Mouse (Mus musculus) kidney, postnatal 0 days (tissue): Measurements from ENCODE around the gene Med17. TPM values are rescaled to one million over a fixed set of nuclear protein-coding genes. Genes with fewer than 3 reads are reported as not detected.

Experiments used
- ATAC-seq: fragments of 200-750 bp; cut with Nextera tagmentation; replicated peaks from 2 replicates; pipeline ENCODE4 v1.8.0; 2017; ENCODE audit warnings: low read depth, moderate number of reproducible peaks, moderate TSS enrichment, moderate library complexity; ENCODE audit not compliant: low FRiP score
- DNase-seq: peaks from one replicate; pipeline ENCODE4 v3.0.0-alpha.2; 2016; ENCODE audit warnings: low spot score
- H3K27ac ChIP-seq: fragments of 300-500 bp; sonication (generic); 2 replicates; pipeline ENCODE4 v1.5.1; 2014; ENCODE audit warnings: mild to moderate bottlenecking
- H3K27me3 ChIP-seq: fragments of 300-500 bp; sonication (generic); 2 replicates; pipeline ENCODE4 v1.6.1; 2014; ENCODE audit warnings: low read length, mixed read lengths; ENCODE audit not compliant: insufficient read depth
- H3K36me3 ChIP-seq: fragments of 300-500 bp; sonication (generic); 2 replicates; pipeline ENCODE4 v1.6.1; 2014; ENCODE audit warnings: low read length, mixed read lengths; ENCODE audit not compliant: insufficient read depth
- H3K4me1 ChIP-seq: fragments of 300-500 bp; sonication (generic); replicated peaks from 2 replicates; pipeline ENCODE4 v1.6.1; 2014; ENCODE audit warnings: antibody characterized with exemption, low read length, mixed read lengths; ENCODE audit not compliant: insufficient read depth
- H3K4me2 ChIP-seq: fragments of 300-500 bp; sonication (generic); 2 replicates; pipeline ENCODE4 v1.6.1; 2014; ENCODE audit warnings: mild to moderate bottlenecking, low read length, moderate library complexity, mixed read lengths
- H3K4me3 ChIP-seq: fragments of 300-500 bp; sonication (generic); replicated peaks from 2 replicates; pipeline ENCODE4 v1.5.1; 2014; ENCODE audit warnings: low read depth, low read length
- H3K9ac ChIP-seq: fragments of 300-500 bp; sonication (generic); 2 replicates; pipeline ENCODE4 v1.6.1; 2014; ENCODE audit warnings: low read depth, low read length
- H3K9me3 ChIP-seq: fragments of 300-500 bp; sonication (generic); replicated peaks from 2 replicates; pipeline ENCODE4 v1.6.1; 2016; ENCODE audit warnings: low read length, inconsistent platforms, mixed read lengths
- CTCF ChIP-seq: IDR thresholded peaks from 2 replicates; pipeline ENCODE4 v1.5.1; 2016; ENCODE audit warnings: antibody characterized with exemption, low read depth, mild to moderate bottlenecking, moderate library complexity
- WGBS: fragments of 180-500 bp; shearing (Covaris S2); extraction: QIAGEN DNeasy Blood & Tissue Kit; methylation state at CpG from one replicate; pipeline ENCODE4 v1.1.7; 2014; 5-methylcytosine and 5-hydroxymethylcytosine counted together
- polyA plus RNA-seq: library from polyadenylated mRNA; unstranded; fragments of >200 nt; fragmentation: Nextera tagmentation; extraction: Ambion mirVana; gene quantifications from 2 replicates; pipeline ENCODE4 v1.2.1, GENCODE M21; 2015

The Med17 gene
- polyA plus RNA-seq, 1 experiment from 2014 or later: 36.2 TPM

DNA sequence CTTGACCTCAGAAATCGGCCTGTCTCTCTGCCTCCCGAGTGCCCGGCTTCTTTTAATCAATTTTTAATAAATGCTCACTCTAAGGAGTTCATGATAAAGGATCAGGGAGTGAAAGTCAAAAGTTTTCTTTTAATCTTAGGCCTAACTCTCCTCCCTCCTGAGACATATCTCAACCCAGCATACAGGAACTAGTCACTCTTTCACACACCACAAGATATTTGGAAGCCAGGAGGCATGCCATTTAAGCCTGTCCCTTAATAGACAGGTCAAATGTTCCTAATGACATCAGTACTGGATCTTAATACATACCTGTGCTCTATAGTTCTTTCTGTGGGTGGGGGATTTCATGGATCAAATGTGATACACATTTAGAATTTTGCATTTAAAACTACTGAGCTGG, 1.4 kb downstream of the Med17 start:
- no peaks in the 10 kb centered on the region for H3K27me3 ChIP-seq
- no peaks in the 10 kb centered on the region; the same call in 1 of the 2 replicates for H3K4me1 ChIP-seq
- no peak overlapping the region for H3K9ac ChIP-seq
- ATAC-seq: no peak
- WGBS: 91% methylated on average over 3 of the region's 3 CpGs
- no peak overlapping the region for H3K4me2 ChIP-seq
- no peaks in the 10 kb centered on the region for H3K9me3 ChIP-seq
- H3K27ac ChIP-seq: no peak overlapping the region
- H3K36me3 ChIP-seq: peaks cover 24% of the 10 kb centered on the region
- no peak for TF ChIP-seq CTCF
- DNase-seq: no peak
- no peak overlapping the region for H3K4me3 ChIP-seq

DNA sequence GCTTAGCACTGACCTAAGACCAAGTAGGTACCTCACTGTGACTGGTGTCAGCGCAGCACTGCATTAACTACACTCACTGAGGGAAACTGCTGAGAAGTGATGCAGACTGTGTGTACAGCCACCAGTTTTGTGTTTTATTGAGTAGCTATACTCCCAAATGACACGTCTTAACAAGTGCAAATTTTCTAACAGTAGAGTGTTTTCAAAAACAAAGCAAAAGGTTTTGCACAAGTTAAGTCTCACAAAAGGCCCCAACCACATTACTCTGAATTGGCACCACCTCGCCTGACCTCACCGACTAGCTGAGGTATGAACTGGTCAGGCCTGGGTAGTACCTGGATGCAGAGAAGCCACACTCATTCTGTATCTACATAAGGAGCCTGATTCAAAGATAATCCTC, 2.9 kb downstream of the Med17 start:
- no peak for TF ChIP-seq CTCF

DNA sequence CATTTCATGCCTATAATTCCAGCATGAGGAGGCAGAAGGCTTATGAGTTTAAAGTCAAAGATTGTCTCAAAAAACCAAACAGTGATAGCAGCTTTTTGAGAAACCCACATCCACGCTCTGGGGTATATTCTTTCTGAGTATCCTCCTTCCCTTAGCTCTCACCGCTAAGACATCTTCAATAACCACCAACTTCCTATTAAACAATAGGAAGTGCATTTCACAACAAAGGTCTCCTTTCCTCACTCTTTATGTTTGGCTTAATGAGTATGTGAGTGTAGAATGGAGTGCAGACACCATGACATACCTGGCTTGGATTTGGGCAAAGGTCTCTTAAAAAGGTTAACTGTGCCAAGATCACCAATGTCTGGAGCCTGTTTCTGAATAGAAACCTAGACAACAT, 5.8 kb downstream of the Med17 start:
- H3K27ac ChIP-seq: no peak overlapping the region
- H3K9ac ChIP-seq: no peak overlapping the region
- 92% methylated on average over 2 of the region's 2 CpGs for WGBS
- no peak for TF ChIP-seq CTCF
- DNase-seq (no peak), ATAC-seq (no peak)
- H3K27me3 ChIP-seq: no peaks in the 10 kb centered on the region
- no peaks in the 10 kb centered on the region for H3K9me3 ChIP-seq
- peaks cover 59% of the 10 kb centered on the region for H3K36me3 ChIP-seq
- no peak overlapping the region for H3K4me3 ChIP-seq
- no peaks in the 10 kb centered on the region for H3K4me1 ChIP-seq
- no peak overlapping the region for H3K4me2 ChIP-seq

More for the DNA sequence above, 2.9 kb downstream of the Med17 start:
- no peak overlapping the region for H3K27ac ChIP-seq
- DNase-seq: no peak
- no peak for ATAC-seq
- H3K4me1 ChIP-seq: no peaks in the 10 kb centered on the region; the same call in 1 of the 2 replicates
- H3K36me3 ChIP-seq: peaks cover 37% of the 10 kb centered on the region
- no peak overlapping the region for H3K4me3 ChIP-seq
- H3K9me3 ChIP-seq: no peaks in the 10 kb centered on the region
- no peak overlapping the region for H3K4me2 ChIP-seq
- no peaks in the 10 kb centered on the region for H3K27me3 ChIP-seq
- H3K9ac ChIP-seq: no peak overlapping the region
- 95% methylated on average over 4 of the region's 4 CpGs for WGBS

DNA sequence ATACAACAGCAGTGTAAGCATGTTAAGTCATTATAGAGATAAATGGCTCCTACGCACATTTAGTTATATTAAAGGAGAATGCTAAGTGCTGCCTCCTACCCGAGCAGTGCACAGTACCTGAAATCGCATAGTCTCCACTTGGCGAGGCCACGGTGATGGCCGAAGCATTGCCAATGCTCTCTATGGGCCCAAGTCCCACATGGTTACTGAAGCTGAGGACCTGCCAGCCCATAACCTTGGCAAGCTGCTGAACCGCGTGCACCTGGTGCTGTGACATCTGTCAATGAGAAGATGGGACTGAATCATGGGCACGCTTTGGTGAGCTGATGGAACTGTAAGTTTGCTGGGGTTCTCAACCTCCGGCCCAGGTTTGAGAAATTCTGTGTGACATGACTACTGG, 16.2 kb downstream of the Med17 start:
- DNase-seq (no peak), ATAC-seq (no peak)
- Histone ChIP-seq H3K9ac (no peak overlapping the region), H3K4me2 (no peak overlapping the region), H3K9me3 (no peaks in the 10 kb centered on the region), H3K4me3 (no peak overlapping the region), H3K27me3 (no peaks in the 10 kb centered on the region), H3K4me1 (no peaks in the 10 kb centered on the region), H3K27ac (no peak overlapping the region), H3K36me3 (peaks cover 60% of the 10 kb centered on the region)
- TF ChIP-seq CTCF: no peak
- WGBS: 96% methylated on average over 10 of the region's 10 CpGs

DNA sequence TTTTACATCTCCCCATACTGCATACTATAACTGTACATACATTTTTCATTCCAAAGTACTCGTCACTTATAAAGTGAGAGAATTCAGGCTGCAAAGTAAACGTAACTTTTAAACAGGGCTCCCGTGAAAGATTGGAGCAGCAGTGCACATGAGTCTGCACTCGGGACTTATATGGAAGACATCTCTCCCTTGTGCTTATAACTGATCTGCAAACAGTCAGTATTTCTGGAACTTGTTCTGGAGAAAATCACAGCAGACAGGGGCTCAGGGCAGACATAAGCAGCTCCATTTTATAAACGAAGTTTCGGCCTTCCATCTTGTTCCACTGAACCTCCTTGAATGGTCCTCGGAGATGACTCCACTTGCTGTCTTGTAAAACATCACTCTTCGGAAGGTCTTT, 17.8 kb downstream of the Med17 start:
- WGBS: 92% methylated on average over 8 of the region's 8 CpGs
- H3K27me3 ChIP-seq: no peaks in the 10 kb centered on the region
- no peak overlapping the region for H3K4me3 ChIP-seq
- H3K4me1 ChIP-seq: no peaks in the 10 kb centered on the region
- H3K27ac ChIP-seq: no peak overlapping the region
- H3K36me3 ChIP-seq: peaks cover 51% of the 10 kb centered on the region
- ATAC-seq (no peak), DNase-seq (no peak)
- H3K4me2 ChIP-seq: no peak overlapping the region
- TF ChIP-seq CTCF: no peak
- no peak overlapping the region for H3K9ac ChIP-seq
- H3K9me3 ChIP-seq: no peaks in the 10 kb centered on the region

DNA sequence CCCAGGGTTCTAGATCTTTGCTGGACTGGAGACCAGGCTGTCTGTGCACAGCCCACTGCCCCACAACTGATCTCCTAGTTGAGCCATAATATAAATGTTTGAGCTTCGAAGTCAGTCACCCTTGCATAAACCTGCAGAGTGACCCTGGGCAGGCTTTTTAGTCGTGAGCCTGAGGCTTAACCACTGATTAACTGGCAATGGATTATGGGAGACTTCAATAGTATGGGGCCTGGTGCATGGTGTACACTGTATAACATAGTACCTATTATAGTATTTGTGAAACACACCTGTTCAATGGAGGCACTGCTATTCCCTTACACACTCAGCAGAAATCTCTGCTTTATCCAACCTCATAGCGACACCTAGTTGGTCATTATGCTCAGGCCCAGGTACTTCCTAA, 23.5 kb downstream of the Med17 start:
- TF ChIP-seq CTCF: no peak
- 64% methylated on average over 3 of the region's 3 CpGs for WGBS
- Histone ChIP-seq H3K4me3 (no peak overlapping the region), H3K27me3 (no peaks in the 10 kb centered on the region), H3K27ac (no peak overlapping the region; the same call in 1 of the 2 replicates), H3K36me3 (peaks cover 11% of the 10 kb centered on the region; the same call in 1 of the 2 replicates), H3K9ac (no peak overlapping the region), H3K9me3 (no peaks in the 10 kb centered on the region), H3K4me1 (no peaks in the 10 kb centered on the region), H3K4me2 (no peak overlapping the region)
- ATAC-seq (peak; percentile 34; the same call in 1 of the 2 replicates), DNase-seq (no peak)

DNA sequence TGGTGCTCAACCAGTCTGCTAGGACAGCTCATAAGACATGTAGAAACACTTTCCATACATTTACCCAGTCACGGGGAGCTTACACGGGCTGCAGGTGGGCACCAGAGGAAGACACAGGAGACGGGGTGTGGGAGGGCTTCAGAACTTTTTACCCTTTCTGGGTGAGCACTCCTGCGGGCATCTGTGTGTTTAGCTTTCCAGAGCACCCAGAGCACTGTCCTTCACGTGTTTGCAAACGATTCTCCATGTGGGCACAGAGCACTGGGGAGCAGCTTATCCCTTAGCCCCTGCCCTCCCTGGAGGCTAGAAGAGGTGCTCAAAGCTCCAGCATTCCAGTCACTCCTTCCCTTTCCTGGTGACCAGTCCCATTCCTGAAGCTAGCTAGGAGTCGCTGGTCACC, 25.2 kb downstream of the Med17 start:
- H3K36me3 ChIP-seq: 0 out of 2 replicates have a peak, but pooled peaks cover 4% of the 10 kb centered on the region
- WGBS: 75% methylated on average over 7 of the region's 7 CpGs
- no peaks in the 10 kb centered on the region for H3K9me3 ChIP-seq
- no peak overlapping the region for H3K4me2 ChIP-seq
- H3K4me1 ChIP-seq: no peaks in the 10 kb centered on the region
- ATAC-seq (no peak), DNase-seq (no peak)
- H3K27me3 ChIP-seq: no peaks in the 10 kb centered on the region
- no peak overlapping the region for H3K4me3 ChIP-seq
- TF ChIP-seq CTCF: no peak
- H3K27ac ChIP-seq: no peak overlapping the region
- no peak overlapping the region for H3K9ac ChIP-seq
